Mouse (Mus musculus) lung, adult 2 months (tissue): ENCODE data around the gene Fxr1.

Experiments
- CTCF ChIP-seq: fragments of 200-500 bp; IDR thresholded peaks from 2 replicates; pipeline ENCODE4 v1.5.1; 2011; ENCODE audit warnings: mild to moderate bottlenecking, low read length, control low read depth; ENCODE audit not compliant: insufficient read depth
- POLR2A ChIP-seq: fragments of 200-500 bp; IDR thresholded peaks from 2 replicates; pipeline ENCODE4 v1.6.1; 2011; ENCODE audit warnings: low read depth, mild to moderate bottlenecking, control low read depth, low read length, borderline replicate concordance; ENCODE audit errors: extremely low read depth

GRCm38 (mm10) chr3:34035706-34036105 is 16.0 kb downstream of the Fxr1 start:
- TF ChIP-seq CTCF (no peak), POLR2A (no peak)
